Mouse (Mus musculus): Measurements from ENCODE around the gene Homez.

DNA sequence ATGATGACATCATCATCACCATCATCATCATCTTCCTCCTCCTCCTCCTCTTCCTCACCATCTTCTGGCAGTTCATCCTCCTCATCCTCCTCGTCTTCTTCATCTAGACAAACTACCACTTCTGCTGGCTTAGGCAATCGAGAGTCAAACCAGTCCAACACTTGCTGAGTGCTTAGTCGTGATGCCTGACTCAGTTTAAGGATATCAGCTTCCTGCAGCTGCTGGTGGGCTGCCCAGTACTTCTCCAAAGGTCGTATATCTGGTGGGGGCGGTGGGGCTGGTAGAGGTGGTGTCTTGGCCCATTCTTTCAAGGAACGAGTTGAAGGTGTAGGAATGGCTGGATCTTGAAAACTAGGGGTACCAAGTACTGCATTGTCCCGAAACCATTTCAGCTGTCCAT, 14.1 kb downstream of the Homez start:
- TF ChIP-seq CTCF (IDR thresholded peaks at IDR 0.05; ENCODE audit: low read depth) (no peak), EP300 (optimal IDR thresholded peaks at IDR 0.05) (no peak)
